Mouse (Mus musculus) liver, embryonic 14.5 days (tissue): ENCODE results near the gene Ascl1. TPM values are rescaled to one million over a fixed set of nuclear protein-coding genes. Genes with fewer than 3 reads are reported as not detected.
A peak's percentile ranks its signal among the peaks of the same experiment; 100 is the strongest.

Experiments
- ATAC-seq: fragments of 200-750 bp; cut with Nextera tagmentation; 2 replicates; pipeline ENCODE4 v1.8.0; 2017; ENCODE audit warnings: moderate number of reproducible peaks, mild to moderate bottlenecking, moderate library complexity; ENCODE audit not compliant: insufficient read depth
- DNase-seq, 3 experiments: peaks; one replicate each; pipeline ENCODE4 v3.0.0-alpha.2; 2012 to 2013; ENCODE audit warnings: low read depth in 3 of 3, low spot score in 3 of 3
- H3K27ac ChIP-seq: fragments of 300-500 bp; sonication (generic); 2 replicates; pipeline ENCODE4 v1.5.1; 2014; ENCODE audit warnings: moderate library complexity, mild to moderate bottlenecking, control low read depth, inconsistent platforms
- H3K27me3 ChIP-seq: fragments of 300-500 bp; sonication (generic); 2 replicates; pipeline ENCODE4 v1.6.1; 2014; ENCODE audit warnings: mild to moderate bottlenecking, low read length, moderate library complexity; ENCODE audit not compliant: control insufficient read depth, insufficient read depth
- H3K36me3 ChIP-seq: fragments of 300-500 bp; sonication (generic); replicated peaks from 2 replicates; pipeline ENCODE4 v1.6.1; 2014; ENCODE audit warnings: low read depth; ENCODE audit not compliant: control insufficient read depth, insufficient read depth
- H3K4me1 ChIP-seq, 2 experiments: fragments of 200-500 bp in 1 of 2; fragments of 300-500 bp in 1 of 2; sonication (generic) in 1 of 2; replicated peaks; 2 replicates each; pipeline ENCODE4 v1.6.1; 2012 to 2014; ENCODE audit warnings: antibody characterized with exemption in 1 of 2, inconsistent platforms in 1 of 2, low read length in 1 of 2; ENCODE audit not compliant: control insufficient read depth in 2 of 2, insufficient read depth in 2 of 2
- H3K4me2 ChIP-seq: fragments of 300-500 bp; sonication (generic); 2 replicates; pipeline ENCODE4 v1.6.1; 2014; ENCODE audit warnings: low read depth, mild to moderate bottlenecking, control low read depth, moderate library complexity
- H3K4me3 ChIP-seq, 2 experiments: fragments of 200-500 bp in 1 of 2; fragments of 300-500 bp in 1 of 2; sonication (generic) in 1 of 2; 2 replicates each; pipeline ENCODE4 v1.5.1; 2012 to 2014; ENCODE audit warnings: low read depth in 2 of 2, low read length in 2 of 2, mild to moderate bottlenecking in 2 of 2, control low read depth in 1 of 2, inconsistent platforms in 1 of 2, moderate library complexity in 1 of 2; ENCODE audit not compliant: insufficient read depth in 1 of 2
- H3K9ac ChIP-seq: fragments of 300-500 bp; sonication (generic); replicated peaks from 2 replicates; pipeline ENCODE4 v1.6.1; 2014; ENCODE audit warnings: mild to moderate bottlenecking, control low read depth, moderate library complexity
- H3K9me3 ChIP-seq: fragments of 300-500 bp; sonication (generic); 2 replicates; pipeline ENCODE4 v1.6.1; 2016; ENCODE audit warnings: low read length, mixed read lengths; ENCODE audit not compliant: control insufficient read depth
- CTCF ChIP-seq: IDR thresholded peaks from 2 replicates; pipeline ENCODE4 v1.5.1; 2016; ENCODE audit warnings: antibody characterized with exemption, low read depth, control low read depth
- EP300 ChIP-seq: IDR thresholded peaks from 2 replicates; pipeline ENCODE4 v1.6.1; 2016; ENCODE audit warnings: antibody characterized with exemption, low read depth
- WGBS: fragments of 180-500 bp; shearing (Covaris S2); extraction: QIAGEN DNeasy Blood & Tissue Kit; methylation state at CpG from one replicate; pipeline ENCODE4 v1.1.7; 2014; ENCODE audit not compliant: insufficient replicate concordance; 5-methylcytosine and 5-hydroxymethylcytosine counted together
- polyA plus RNA-seq, 2 experiments: library from polyadenylated mRNA; depleted of rRNA in 1 of 2; stranded (reverse) in 1 of 2; unstranded in 1 of 2; fragments of >200 nt; fragmentation: Nextera tagmentation in 1 of 2; extraction: Ambion mirVana in 1 of 2; gene quantifications; 2 replicates each; pipeline versions ENCODE4 v1.2.1 to v1.2.3; 2012 to 2014

Gene Ascl1
- polyA plus RNA-seq (2012; rRNA removed) (0.03 and 0.09 TPM in 2 replicates), polyA plus RNA-seq (2014; fragmentation: Nextera tagmentation; extraction: Ambion mirVana) (not detected in 2 replicates)

GRCm38 (mm10) chr10:87493576-87493975 lies at the start of gene Ascl1:
Ascl1 (minus strand) TSS chr10:87493660.
- H3K27ac ChIP-seq, result no peak within 1 kb of the TSS
- no peaks in the 10 kb centered on the region for H3K9me3 ChIP-seq
- H3K27me3 ChIP-seq, result peaks cover 56% of the 10 kb centered on the region
- peak within 1 kb of the TSS; percentile 25 to 39 for H3K4me3 ChIP-seq
- no peaks in the 10 kb centered on the region for H3K36me3 ChIP-seq
- WGBS, result under 1% methylated on average over 31 of the region's 34 CpGs
- H3K4me2 ChIP-seq, result peak within 1 kb of the TSS; percentile 59
- no peak within 1 kb of the TSS for H3K9ac ChIP-seq
- no peak for ATAC-seq
- DNase-seq, result no peak
- no peak for TF ChIP-seq EP300
- TF ChIP-seq CTCF, result no peak
- no peaks in the 10 kb centered on the region for H3K4me1 ChIP-seq

- DNase-seq, result no peak
- Histone ChIP-seq H3K4me2 (no peak overlapping the region), H3K9me3 (no peaks in the 10 kb centered on the region), H3K4me1 (no peaks in the 10 kb centered on the region), H3K27me3 (no peaks in the 10 kb centered on the region), H3K27ac (no peak overlapping the region), H3K9ac (no peak overlapping the region), H3K36me3 (no peaks in the 10 kb centered on the region), H3K4me3 (no peak overlapping the region)
- ATAC-seq, result no peak
- no peak for TF ChIP-seq EP300
- TF ChIP-seq CTCF, result no peak
- WGBS, result 23% methylated on average over 1 of the region's 1 CpGs
Measured at GRCm38 (mm10) chr10:87534172-87534571, 40.7 kb upstream of the Ascl1 start.

DNA sequence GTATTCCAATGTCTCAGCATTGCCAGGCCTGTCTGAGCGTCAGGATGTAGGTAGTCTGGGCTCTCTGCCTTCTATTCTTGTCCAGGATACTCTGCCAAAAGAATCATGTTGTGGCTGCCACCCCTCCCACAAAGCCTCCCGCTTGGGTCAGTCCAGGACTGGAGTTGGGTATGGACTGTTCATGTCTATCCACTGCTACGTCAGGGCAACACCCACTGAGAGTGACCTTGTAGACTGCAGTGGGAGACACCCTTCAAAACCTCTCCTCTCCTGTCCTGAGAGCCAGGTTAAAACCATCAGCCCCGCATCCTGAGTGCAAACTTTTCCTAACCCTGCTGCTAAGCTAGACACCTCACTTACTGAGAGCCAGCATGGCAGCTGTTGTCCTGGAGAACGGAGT lies 28.2 kb upstream of the Ascl1 start, which contains the start of gene Pah:
Pah (plus strand) TSS at position 150 of the 400 bp plus-strand sequence.
- TF ChIP-seq EP300 (no peak), CTCF (no peak)
- no peaks in the 10 kb centered on the region for H3K9me3 ChIP-seq
- 49% methylated on average over 5 of the region's 5 CpGs for WGBS
- H3K4me2 ChIP-seq, result peak within 1 kb of the TSS; percentile 44
- DNase-seq (no peak), ATAC-seq (peak; percentile 27; the same call in 1 of the 2 replicates)
- H3K4me1 ChIP-seq, result peaks cover 0 to 10% of the 10 kb centered on the region in 2 experiments; a peak in 1 of 4 replicates
- no peaks in the 10 kb centered on the region for H3K27me3 ChIP-seq
- H3K27ac ChIP-seq, result no peak within 1 kb of the TSS
- no peaks in the 10 kb centered on the region for H3K36me3 ChIP-seq
- H3K9ac ChIP-seq, result no peak within 1 kb of the TSS
- H3K4me3 ChIP-seq, result peak within 1 kb of the TSS in 1 of 2 experiments; percentile 32; a peak in 3 of 4 replicates

- WGBS, result 39% methylated on average over 4 of the region's 4 CpGs
- Histone ChIP-seq H3K9me3 (no peaks in the 10 kb centered on the region), H3K27me3 (no peaks in the 10 kb centered on the region), H3K4me2 (0 out of 2 replicates have a peak overlapping the region, but pooled peaks have one; percentile 11), H3K27ac (no peak overlapping the region), H3K9ac (no peak overlapping the region), H3K4me1 (peaks cover 0 to 10% of the 10 kb centered on the region in 2 experiments; a peak in 1 of 4 replicates), H3K36me3 (no peaks in the 10 kb centered on the region), H3K4me3 (no peak overlapping the region)
- TF ChIP-seq CTCF, result no peak
- no peak for TF ChIP-seq EP300
- ATAC-seq (peak; percentile 58; the same call in 1 of the 2 replicates), DNase-seq (peak in 2 of 3 experiments; percentile 14 to 24)
Measured at GRCm38 (mm10) chr10:87520401-87521116, 27.1 kb upstream of the Ascl1 start.

DNA sequence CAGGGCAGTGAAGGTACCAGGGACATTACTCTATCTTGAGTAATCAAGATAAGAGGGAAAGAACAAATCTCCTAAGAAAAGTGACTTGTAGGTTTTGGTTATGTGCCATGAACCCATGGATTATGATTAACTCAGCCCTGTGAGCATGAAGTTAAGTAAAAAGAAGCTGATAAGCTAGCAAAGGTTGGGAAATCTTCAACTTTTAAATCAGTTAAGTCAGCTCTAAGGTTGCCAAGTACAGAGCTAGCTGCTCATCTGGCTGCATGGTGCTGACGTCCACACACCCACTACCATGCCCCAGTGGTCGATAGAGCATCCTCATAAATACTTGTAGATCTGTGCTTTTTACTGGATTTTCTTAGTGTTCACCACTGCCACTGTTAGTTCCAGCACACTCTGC lies 25.1 kb upstream of the Ascl1 start:
- Histone ChIP-seq H3K36me3 (no peaks in the 10 kb centered on the region), H3K27me3 (no peaks in the 10 kb centered on the region), H3K4me1 (peaks cover 0 to 10% of the 10 kb centered on the region in 2 experiments; a peak in 1 of 4 replicates), H3K27ac (no peak overlapping the region), H3K9ac (no peak overlapping the region), H3K9me3 (no peaks in the 10 kb centered on the region), H3K4me3 (no peak overlapping the region), H3K4me2 (no peak overlapping the region)
- DNase-seq (no peak), ATAC-seq (peak; percentile 36; the same call in 1 of the 2 replicates)
- no peak for TF ChIP-seq CTCF
- no peak for TF ChIP-seq EP300
- 28% methylated on average over 2 of the region's 2 CpGs for WGBS
